21 mouse cellular contexts compared by ENCODE assay signal in genomic region chr15:86508406-86509176, GRCm38 (mm10).
A peak's percentile ranks its signal among the peaks of the same experiment; 100 is the strongest.
DNase-seq lines count a peak whose midpoint lies in the region; ATAC-seq and TF ChIP-seq lines count a peak whose summit lies in the region.
"Had no signal": no experiment of that assay in that cellular context is flagged by ENCODE, and none has a peak within 500 bp of the region (broad histone marks: within the 10 kb centered on the region; RNA-seq: fewer than 3 reads in every experiment).

No protein-coding gene starts in this region.

- H3K4me3 ChIP-seq in forebrain, embryonic 10.5 days: no peak overlapping the region
- no peak overlapping the region for H3K4me3 ChIP-seq in forebrain, embryonic 15.5 days
- no peak overlapping the region for H3K4me3 ChIP-seq in limb, embryonic 10.5 days
- H3K4me3 ChIP-seq in midbrain, postnatal 0 days (ENCODE audit: low read depth, low read length): no peak overlapping the region
- H3K4me3 ChIP-seq: embryonic facial prominence, embryonic 13.5 days; limb, embryonic 13.5 days; liver, embryonic 15.5 days; neural tube, embryonic 12.5 days had no signal

- 79% methylated on average over 7 of the region's 7 CpGs for WGBS in forebrain, embryonic 10.5 days
- WGBS in forebrain, embryonic 15.5 days: 71% methylated on average over 7 of the region's 7 CpGs
- WGBS in limb, embryonic 10.5 days: 68% methylated on average over 7 of the region's 7 CpGs
- WGBS in midbrain, postnatal 0 days: 56% methylated on average over 7 of the region's 7 CpGs

- peak overlapping the region; percentile 0; the same call in 1 of the 2 replicates for H3K27ac ChIP-seq in forebrain, embryonic 10.5 days
- no peak overlapping the region for H3K27ac ChIP-seq in forebrain, embryonic 15.5 days (replicated peaks)
- no peak overlapping the region for H3K27ac ChIP-seq in limb, embryonic 10.5 days
- no peak overlapping the region; the same call in 1 of the 2 replicates for H3K27ac ChIP-seq in midbrain, postnatal 0 days (ENCODE audit: low read depth, low read length)
- H3K27ac ChIP-seq: embryonic facial prominence, embryonic 13.5 days; limb, embryonic 13.5 days; liver, embryonic 15.5 days; neural tube, embryonic 12.5 days had no signal

- H3K27me3 ChIP-seq in forebrain, embryonic 10.5 days (ENCODE audit: poor library complexity, severe bottlenecking): no peaks in the 10 kb centered on the region
- H3K27me3 ChIP-seq in forebrain, embryonic 15.5 days: no peaks in the 10 kb centered on the region
- 0 out of 2 replicates have a peak, but pooled peaks cover 4% of the 10 kb centered on the region for H3K27me3 ChIP-seq in limb, embryonic 10.5 days (ENCODE audit: low read depth, poor library complexity, severe bottlenecking)
- H3K27me3 ChIP-seq in midbrain, postnatal 0 days (ENCODE audit: insufficient read depth, low read length): no peaks in the 10 kb centered on the region
- H3K27me3 ChIP-seq: embryonic facial prominence, embryonic 13.5 days; limb, embryonic 13.5 days; liver, embryonic 15.5 days; neural tube, embryonic 12.5 days had no signal

- no peak for DNase-seq in forebrain, embryonic 10.5 days (ENCODE audit: extremely low spot score, low spot score)
- DNase-seq in kidney, adult 18-20 months: peak; percentile 1
- no peak for DNase-seq in kidney, postnatal 25 days
- peak; percentile 31 for DNase-seq in limb, embryonic 10.5 days (ENCODE audit: low spot score)
- DNase-seq in midbrain, postnatal 0 days (ENCODE audit: low spot score): peak; percentile 48
- DNase-seq in thymus, postnatal 0 days (ENCODE audit: low spot score): no peak
- DNase-seq: cerebellum, adult 11 months; cerebellum, postnatal 36 days; gastrocnemius, postnatal 14 days; heart, postnatal 36 days; kidney, adult 8-10 months; kidney, postnatal 4 days; layer of hippocampus, postnatal 36 days; lung, postnatal 14 days had no signal

- 0 out of 2 replicates have a peak, but pooled peaks cover 5% of the 10 kb centered on the region for H3K4me1 ChIP-seq in forebrain, embryonic 10.5 days
- H3K4me1 ChIP-seq in forebrain, embryonic 15.5 days: peaks cover 5% of the 10 kb centered on the region; the same call in 1 of the 2 replicates
- peaks cover 24% of the 10 kb centered on the region for H3K4me1 ChIP-seq in limb, embryonic 10.5 days
- peaks cover 14% of the 10 kb centered on the region for H3K4me1 ChIP-seq in midbrain, postnatal 0 days (ENCODE audit: insufficient read depth, low read length)
- H3K4me1 ChIP-seq: embryonic facial prominence, embryonic 13.5 days; limb, embryonic 13.5 days; liver, embryonic 15.5 days; neural tube, embryonic 12.5 days had no signal

- no peaks in the 10 kb centered on the region for H3K36me3 ChIP-seq in forebrain, embryonic 10.5 days (replicated peaks)
- no peaks in the 10 kb centered on the region for H3K36me3 ChIP-seq in forebrain, embryonic 15.5 days
- H3K36me3 ChIP-seq in limb, embryonic 10.5 days: no peaks in the 10 kb centered on the region
- no peaks in the 10 kb centered on the region for H3K36me3 ChIP-seq in midbrain, postnatal 0 days (ENCODE audit: insufficient read depth, low read length)
- H3K36me3 ChIP-seq: embryonic facial prominence, embryonic 13.5 days; limb, embryonic 13.5 days; liver, embryonic 15.5 days; neural tube, embryonic 12.5 days had no signal

- TF ChIP-seq CTCF in midbrain, postnatal 0 days (IDR thresholded peaks at IDR 0.05): no peak

- no peaks in the 10 kb centered on the region for H3K9me3 ChIP-seq in forebrain, embryonic 10.5 days
- no peaks in the 10 kb centered on the region for H3K9me3 ChIP-seq in forebrain, embryonic 15.5 days
- no peaks in the 10 kb centered on the region for H3K9me3 ChIP-seq in limb, embryonic 10.5 days (replicated peaks)
- no peaks in the 10 kb centered on the region for H3K9me3 ChIP-seq in midbrain, postnatal 0 days (ENCODE audit: low read length)
- H3K9me3 ChIP-seq: embryonic facial prominence, embryonic 13.5 days; limb, embryonic 13.5 days; liver, embryonic 15.5 days; neural tube, embryonic 12.5 days had no signal

- no peak for ATAC-seq in forebrain, embryonic 15.5 days (replicated peaks)
- 0 out of 2 replicates have a peak, but pooled peaks have one; percentile 27 for ATAC-seq in midbrain, postnatal 0 days (ENCODE audit: low FRiP score)
- no peak for ATAC-seq in erythroblast, adult 5-6 weeks (replicated peaks; ENCODE audit: low FRiP score, poor library complexity, severe bottlenecking)

- no peak overlapping the region for H3K4me2 ChIP-seq in forebrain, embryonic 15.5 days (replicated peaks)
- no peak overlapping the region for H3K4me2 ChIP-seq in midbrain, postnatal 0 days (ENCODE audit: low read depth, low read length, poor library complexity, severe bottlenecking)
- H3K4me2 ChIP-seq: embryonic facial prominence, embryonic 13.5 days; heart, embryonic 11.5 days; limb, embryonic 13.5 days; liver, embryonic 15.5 days; neural tube, embryonic 12.5 days had no signal

- H3K9ac ChIP-seq in forebrain, embryonic 15.5 days (replicated peaks): no peak overlapping the region
- no peak overlapping the region for H3K9ac ChIP-seq in midbrain, postnatal 0 days (replicated peaks; ENCODE audit: low read length, poor library complexity, severe bottlenecking)
- H3K9ac ChIP-seq: embryonic facial prominence, embryonic 13.5 days; limb, embryonic 13.5 days; liver, embryonic 15.5 days; neural tube, embryonic 12.5 days had no signal

Comparison
In these comparisons a context has a peak if more than half of its experiments do, and no peak if none do; other contexts are left out.
1. DNase-seq: peak in kidney, adult 18-20 months (single experiment), limb, embryonic 10.5 days (single experiment) and midbrain, postnatal 0 days (single experiment); none in forebrain, embryonic 10.5 days (single experiment), kidney, postnatal 25 days (0 of 2) and thymus, postnatal 0 days (single experiment).